Mouse (Mus musculus) telencephalon, adult 2 months (tissue): ENCODE measurements at regions not wholly inside any gene's neighbourhood (a gene's known extent, or its start where the extent isn't known, plus 50 kb on each side); places are given as distances from the start of the nearest gene placed in this dataset.
"Not testable (repeated sequence)": the region's sequence is repeated elsewhere in the genome, so short reads cannot be mapped to it uniquely, and the experiment has no call there.

Experiments used
- DNase-seq: peaks from one replicate; pipeline ENCODE4 v3.0.0-alpha.2; 2011; ENCODE audit warnings: low read depth, low spot score

DNA sequence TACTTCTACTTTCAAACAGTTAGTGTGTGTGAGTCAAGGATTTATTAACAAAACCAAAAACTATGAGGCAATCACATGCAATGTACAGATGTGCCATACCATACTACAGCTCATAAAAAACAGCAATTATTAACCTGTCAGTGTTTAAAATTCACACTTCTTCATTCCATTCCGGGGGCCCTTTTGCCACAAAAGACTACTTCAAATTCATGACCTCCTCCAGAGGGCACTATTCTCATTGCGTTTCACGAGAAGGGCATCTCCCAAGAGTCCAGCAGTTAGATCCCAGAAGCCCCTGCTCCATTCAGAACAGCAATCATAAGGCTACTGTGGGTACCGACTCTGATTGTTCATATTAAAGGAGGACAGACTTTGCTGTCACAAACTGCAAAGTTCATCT is 118.0 kb upstream of the Nebl start:
- no peak for DNase-seq

DNA sequence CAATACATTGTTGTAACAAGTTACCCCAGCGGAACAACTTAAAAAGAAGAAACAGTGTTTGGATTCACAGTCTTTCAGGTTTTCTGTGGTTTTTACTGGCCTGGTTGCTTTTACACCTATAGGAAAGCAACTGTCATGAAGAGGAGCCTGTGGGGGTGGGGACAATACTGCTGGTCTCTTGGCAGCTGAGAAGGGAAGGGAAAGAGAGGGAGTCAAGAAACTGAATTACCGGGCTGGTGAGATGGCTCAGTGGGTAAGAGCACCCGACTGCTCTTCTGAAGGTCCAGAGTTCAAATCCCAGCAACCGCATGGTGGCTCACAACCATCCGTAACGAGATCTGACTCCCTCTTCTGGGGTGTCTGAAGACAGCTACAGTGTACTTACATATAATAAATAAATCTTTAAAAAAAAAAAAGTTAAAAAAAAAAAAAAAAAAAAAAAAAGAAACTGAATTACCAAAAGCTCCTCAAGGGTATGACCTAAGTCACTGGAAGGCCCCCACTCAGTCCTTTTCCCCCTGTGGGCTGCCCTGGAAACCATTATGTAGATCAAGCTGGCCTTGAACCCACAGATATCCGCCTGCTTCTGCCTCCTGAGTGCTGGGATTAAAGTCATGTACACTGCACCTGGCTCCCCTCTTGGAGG is 114.3 kb upstream of the Nebl start:
- not testable (repeated sequence) for DNase-seq

DNA sequence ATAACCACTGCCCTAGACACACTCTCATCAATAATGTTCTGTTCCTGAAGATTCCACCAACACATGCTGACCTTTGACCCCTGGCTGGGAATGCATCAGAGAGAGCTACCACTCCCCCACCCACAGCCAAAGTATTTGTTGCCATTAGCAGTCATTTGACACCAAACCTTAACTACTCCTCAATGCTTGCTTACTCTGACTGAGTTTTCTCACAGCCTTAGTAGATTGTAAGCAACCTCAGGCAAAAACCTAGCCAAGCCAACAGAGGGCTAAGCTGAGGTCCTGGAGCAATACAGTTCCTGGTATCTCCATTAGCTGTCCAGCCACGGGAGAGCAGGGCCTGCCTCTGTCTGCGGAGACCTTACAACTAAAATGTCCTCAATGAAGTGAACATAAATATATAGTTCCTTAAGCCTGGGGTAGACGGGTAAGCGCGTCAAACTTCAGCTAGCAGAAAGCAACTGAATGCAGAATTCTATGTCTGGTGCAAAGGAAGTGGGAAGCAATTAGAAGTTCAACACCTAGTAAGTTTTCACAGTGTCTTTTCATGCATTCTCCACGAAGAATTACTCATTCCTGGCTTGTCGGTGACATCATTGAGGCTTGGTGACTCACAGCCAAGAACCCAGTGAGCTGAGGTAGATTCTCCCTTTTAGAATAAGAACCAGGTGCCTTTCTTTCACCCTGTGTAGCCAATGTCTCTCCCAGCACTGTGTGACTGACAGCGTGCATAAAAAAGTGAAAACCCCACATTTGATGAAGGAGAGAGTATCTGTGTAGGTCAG is 113.6 kb upstream of the Nebl start:
- DNase-seq, result no peak

DNA sequence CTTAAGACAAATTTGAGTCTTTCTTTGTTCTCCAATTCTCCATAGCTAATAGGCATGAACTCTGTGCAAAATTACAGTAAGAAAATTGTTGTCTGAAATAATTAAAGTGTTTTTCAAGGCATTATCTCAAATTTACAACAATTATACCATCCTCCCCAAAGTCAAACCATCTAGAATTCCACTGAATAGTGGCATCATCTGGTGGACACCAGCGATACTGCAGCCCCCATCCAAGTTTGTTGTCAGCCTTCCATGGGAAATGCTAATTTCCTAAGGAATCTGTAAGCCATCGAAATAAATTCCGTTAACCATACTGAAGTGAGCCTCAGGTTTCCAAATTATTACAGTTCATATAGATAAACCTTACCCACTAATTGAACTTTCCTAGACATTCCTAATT is 110.7 kb upstream of the Nebl start:
- no peak for DNase-seq

DNA sequence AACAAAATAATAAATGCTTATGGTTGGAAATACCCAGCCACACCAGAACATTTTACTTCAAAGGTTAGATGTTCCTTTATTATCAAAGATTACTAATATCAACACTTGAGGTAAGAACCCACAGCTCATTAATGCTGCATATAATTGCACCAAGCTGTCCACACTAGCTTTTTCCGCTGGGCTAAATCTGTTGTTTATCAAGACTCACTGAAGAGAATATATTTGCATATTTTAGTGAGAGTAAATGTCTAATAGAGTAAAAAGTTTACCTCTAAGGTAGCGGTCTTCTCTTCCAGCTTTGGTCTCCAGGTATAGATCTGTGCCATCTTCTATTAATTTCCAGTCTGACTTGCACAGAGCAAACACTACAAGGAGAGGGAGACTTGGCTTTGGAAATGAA is 110.3 kb upstream of the Nebl start:
- no peak for DNase-seq

DNA sequence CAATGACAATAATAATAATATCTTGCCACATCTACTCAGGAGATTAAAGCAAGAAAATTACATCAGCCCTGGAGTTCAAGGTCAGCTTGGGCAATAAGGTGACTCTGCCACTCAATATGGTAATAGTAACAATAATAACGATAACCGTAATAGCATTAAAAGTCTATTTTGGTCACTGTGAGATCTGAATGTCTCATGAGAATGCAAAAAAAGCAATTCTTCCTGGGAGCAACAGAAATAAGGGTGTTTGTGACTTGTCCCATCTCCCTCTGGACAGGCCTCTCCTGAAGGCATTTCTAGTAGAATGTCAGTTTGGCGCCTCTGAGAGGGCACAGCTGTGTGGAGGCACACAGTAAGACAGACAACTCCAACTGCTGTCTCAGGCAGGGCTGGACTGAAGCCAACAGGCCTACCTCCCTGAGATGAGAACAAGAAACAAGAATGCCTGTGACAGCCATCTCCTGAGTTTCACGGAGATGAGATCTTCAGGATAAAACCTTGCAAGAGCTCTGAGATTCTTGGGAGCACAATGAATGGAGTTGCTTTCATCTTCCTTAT is 109.8 kb upstream of the Nebl start:
- DNase-seq, result no peak

DNA sequence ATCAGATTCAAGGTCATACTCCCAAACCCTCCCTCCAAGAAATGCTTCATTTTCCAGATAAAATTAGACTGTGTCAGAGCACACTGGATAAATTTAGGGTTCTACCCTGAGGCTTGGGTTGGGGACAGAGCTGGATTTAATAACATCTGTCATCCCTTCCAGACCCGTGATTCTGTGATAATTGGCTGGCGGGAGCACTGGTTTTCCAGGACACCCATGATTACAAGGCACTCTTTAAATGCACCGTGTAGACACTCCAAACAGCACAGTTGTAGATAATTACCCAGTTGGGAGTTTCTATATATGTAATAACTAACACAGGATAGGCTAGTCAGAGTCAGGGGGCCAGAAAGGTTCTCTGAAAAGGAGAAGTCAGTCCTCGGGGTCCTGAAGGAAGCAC is 108.4 kb upstream of the Nebl start:
- DNase-seq, result no peak

DNA sequence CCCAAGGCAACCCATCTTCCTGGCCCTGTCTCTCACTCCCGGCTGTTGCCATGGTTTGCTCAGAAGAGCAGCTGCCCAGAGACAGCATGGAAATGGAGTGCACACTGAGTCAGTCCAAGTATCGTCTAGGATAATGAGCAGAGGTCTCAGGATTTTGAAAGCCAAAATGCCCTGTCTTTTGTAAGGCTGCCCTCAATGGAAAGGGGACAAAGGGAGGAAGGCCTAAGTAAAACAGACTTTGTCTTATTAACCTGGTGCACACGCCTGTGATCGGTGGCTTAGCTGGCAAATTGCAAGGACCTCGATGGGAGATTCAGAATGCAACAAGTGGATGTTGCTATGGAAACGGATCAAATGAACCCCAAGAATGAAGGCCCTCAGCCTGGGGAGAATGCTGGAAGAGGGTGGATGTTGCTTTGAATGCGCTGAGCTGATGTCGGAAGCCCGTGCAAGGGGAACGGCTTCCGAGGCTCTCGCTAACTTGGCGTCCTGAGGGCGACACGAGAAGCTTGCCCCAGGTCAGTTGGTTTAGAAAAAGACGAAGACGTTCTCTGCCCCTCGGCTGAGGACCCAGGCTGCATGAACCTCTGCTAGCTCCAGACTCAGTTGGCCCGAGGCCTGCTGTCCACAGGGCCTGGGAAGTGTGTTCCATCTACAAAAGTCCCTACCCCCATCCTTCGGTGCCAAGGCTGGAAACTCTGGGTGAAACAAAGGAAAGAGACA is 107.8 kb upstream of the Nebl start:
- no peak for DNase-seq

DNA sequence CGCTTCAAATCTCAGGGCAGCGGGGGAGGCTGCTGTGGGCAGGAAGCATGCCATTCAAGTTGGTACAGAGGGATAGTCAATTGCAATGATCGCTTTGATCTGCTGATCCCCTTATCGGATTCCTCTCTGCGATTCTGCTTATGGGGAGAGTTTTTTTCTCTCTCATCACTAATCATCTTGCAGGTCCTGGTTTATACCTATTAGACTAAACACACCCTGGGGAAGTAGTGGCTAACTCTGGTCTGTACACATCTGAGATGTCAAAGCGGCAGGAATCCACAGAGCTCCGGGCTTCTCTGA is 107.1 kb upstream of the Nebl start:
- no peak for DNase-seq

DNA sequence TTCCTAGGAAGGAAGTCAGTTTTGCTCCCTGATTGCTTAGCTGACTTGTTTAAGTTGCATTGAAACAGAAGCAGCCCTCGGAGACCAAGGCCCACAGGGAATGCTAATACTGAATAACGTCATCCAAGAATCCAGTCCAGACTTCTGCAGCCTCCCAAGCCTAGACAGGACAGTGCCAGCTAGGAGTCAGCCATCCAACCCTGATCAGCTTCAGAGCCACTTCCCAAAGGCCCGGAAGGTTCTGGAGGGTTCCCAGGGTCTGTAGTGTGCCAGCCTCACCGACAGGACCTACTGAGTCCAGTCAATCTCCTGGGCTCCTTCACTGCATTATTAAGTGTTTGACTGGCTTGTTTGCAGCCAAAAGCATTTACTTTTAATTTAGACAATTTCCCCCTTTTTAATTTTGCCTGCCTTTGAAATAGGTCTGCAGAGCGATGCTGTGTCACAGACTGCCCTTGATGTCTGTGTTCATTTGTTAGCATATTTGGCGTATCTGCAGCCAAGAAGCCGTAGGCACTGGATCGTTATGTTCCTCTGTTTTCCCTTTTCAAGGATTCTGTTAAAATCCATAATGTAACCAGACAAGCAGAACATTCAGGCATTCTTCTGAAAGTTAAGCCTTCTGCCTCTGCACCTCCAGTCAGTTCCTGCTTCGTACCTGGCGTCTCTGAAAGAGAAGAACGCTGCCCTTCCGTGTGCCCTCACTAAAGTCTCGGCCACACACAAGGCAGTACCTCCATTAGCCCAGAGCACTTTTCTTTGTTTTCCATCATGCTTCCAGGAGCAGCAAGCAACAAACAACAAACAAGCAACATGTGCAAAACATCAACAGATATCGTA is 106.5 kb upstream of the Nebl start:
- DNase-seq, result no peak

DNA sequence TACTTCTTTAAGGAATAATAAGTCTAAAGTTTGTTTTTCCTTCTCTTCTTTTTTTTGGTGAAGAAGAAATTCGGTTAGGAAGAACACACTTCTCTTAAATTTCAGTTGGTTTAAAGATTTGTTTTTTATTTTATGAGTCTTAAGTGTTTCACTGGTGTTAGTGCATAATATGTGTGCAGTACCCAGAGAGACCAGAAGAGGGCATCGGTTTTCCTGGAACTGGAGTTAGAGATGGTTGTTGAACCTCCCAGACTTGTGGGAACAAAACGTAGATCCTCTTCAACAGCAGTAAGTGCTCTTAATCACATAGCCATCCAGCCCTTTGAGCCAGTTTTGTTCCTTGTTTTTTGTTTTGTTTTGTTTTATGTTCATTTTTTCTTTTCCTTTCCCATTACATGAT is 101.5 kb upstream of the Nebl start:
- no peak for DNase-seq

DNA sequence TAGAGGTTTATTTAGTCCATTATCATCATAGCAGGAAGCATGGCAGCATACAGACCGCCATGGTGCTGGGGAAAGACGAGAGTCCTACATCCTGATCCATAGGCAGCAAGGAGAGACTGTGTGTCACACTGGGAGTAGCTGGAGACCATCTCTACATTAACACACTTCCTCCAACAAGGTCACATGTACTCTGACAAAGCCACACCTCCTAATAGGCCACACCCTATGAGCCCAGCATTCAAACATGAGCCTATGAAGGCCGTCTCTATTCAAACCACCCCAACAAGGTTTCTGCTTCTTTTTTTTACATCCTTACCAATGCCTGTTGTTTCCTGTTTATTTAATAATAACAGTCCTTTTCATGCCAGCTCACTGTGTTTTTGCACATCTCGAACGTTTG is 99.0 kb upstream of the Nebl start:
- no peak for DNase-seq

DNA sequence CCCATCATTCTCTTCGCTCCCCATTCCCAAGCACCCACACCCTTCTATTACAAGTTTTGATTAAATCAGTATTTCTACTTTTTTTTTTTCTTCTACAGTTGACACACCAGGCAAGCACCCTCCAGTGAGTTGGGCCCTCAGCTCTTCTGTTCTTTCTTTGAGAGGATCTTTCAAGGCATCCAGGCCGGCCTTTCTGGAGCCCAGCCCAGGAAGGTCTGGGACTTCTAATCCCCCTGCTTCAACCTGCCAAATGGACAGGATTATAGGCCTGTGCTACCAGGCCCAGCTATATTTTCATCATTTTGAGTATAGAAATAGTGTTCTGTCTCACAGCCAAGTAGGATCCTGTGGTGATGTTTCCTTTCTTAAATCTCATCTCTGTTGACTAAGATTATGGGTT is 94.0 kb upstream of the Nebl start:
- no peak for DNase-seq

DNA sequence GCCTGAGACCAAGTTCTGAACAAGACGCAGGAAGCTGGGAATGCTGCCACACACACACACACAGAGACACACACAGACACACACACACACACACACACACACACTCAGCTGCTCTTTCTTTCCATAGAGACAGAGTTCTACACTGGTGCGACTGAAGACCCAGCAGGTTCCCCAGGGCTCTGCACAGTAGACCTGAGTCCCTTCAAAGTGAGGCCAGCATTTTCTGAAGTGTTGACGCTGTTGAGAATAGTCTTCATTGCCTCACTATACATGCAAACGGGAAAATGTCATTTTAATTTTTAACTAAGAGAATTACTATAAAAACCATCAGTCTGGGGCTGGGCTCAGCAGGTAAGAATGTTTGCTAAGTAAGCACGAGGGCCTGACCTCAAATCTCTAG is 92.9 kb upstream of the Nebl start:
- DNase-seq, result no peak

DNA sequence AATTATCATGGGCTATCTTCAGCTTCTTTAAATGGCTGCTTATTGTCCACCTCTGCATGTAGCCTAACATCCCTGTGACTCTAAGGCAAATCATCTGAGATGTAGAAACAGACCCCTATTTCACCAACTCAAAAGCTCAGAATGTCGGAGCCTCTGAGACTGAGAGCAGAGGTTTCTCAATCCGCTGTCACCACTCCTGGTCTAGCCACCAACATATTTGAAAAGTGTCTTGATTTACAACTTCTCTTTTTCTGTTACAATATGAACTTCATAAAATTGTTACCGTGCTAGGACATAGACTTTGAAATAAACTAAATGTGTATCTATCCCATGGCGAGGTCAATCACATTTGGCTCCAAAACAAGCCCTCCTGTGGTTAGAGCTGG is 91.3 kb upstream of the Nebl start:
- no peak for DNase-seq

DNA sequence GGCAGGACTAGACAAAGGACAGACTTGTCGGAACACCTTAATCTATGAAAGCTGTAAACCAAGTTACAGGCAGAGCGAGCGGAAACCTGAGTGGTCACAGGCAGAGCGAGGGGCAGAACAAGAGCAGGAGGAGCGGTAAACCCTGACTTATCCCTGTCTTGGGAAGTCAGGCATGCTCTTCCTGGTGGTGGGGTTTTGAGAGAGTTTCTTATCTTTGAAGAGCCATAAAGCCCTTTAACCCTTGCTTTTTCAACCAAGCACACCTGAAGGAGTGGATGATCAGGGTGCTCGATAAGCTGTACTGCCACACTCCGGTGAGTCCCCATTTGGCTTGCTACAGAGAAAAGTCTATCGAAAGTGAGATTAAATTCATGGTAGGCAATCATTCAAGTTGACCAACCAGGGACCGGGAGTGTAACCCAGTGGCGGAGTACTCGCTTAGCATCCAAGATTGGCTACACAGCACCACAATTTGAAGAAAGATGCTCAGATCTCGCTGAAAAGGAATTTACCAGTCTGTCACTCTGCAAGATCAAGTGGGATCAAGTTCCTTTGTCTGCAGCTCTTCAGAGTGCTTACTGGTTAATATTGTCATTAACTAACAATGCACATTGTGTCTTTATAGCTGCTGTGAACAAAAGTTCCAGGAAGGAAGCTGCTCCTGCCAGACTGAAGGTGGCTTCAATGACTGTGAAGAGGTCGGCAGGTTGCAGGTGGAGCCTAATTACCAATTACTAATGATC is 90.8 kb upstream of the Nebl start:
- DNase-seq, result no peak

DNA sequence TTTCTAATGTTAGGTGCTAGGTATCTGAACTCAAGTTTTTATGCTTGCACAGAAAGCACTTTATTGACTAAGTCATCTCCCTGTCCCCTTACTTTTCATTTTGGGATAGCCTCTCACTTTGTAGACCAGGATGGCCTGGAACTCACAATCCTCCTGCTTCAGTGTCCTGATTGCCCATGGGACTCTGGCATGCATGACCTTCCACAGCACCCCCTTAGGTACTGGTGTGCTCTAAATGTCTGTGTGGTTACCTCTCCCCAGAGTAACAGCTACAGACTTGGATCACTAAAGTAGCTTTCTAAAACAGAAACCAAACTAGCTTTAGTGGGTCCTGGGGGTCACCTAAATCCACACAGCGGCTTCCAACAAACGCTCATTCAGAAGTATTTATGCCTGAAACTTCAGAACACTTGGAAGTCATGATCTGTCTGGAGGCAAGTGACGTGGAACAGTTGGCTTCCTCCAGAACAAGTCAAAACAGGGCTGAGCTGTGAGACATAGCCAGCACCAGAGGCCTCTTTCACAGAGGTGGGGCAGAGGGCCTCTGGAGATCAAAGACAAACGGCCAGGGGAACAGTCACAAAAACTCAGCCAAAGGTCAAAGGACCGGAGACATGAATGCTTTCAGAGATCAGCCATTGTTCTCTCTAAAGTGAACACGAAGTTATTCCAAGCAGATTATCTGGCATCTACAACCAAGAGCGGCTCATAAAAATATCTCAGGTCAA is 80.8 kb upstream of the Nebl start:
- DNase-seq, result no peak
